Mouse (Mus musculus) cerebellum, adult (tissue): ENCODE results near the gene Fam171a1.

ENCODE experiments used
- ATAC-seq: cut with Nextera tagmentation; 2 replicates; pipeline ENCODE4 v1.9.2; 2017; ENCODE audit warnings: mild to moderate bottlenecking, moderate library complexity, mixed read lengths; ENCODE audit not compliant: insufficient number of reproducible peaks, low FRiP score, low TSS enrichment

Gene Fam171a1

DNA sequence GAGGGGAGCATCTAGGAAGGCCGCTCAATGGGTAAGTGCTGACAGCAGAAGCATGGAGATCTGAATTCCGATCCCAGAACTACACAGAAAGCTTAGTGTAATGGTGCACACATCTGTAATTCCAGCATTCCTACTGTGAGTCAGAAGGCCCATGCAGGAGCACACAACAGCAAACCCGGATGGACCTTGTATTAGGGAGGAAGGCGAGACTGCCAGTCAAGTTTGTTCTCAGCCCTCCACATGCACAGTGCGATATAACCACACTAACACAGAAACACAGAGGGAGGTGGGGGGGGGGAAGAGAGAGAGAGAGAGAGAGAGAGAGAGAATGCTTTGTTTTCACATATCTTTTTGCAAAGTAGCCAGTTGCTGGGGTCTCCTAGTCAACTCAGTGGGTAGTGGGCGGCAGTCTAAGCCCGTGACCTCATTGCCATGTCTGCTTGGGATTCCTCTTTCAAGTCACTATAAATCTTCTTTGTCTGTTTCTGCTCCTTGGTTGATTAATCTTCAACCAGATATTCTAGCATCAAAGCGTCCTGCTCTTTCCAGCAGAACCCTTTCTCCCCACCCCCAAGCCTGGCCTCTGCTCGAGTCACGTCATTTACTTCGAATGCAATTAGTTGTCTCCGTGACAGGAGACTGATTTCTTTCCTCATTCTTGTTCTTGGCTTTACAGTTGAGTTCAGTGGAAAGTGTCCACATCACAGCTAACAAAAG, 20.7 kb downstream of the Fam171a1 start:
- no peak for ATAC-seq

DNA sequence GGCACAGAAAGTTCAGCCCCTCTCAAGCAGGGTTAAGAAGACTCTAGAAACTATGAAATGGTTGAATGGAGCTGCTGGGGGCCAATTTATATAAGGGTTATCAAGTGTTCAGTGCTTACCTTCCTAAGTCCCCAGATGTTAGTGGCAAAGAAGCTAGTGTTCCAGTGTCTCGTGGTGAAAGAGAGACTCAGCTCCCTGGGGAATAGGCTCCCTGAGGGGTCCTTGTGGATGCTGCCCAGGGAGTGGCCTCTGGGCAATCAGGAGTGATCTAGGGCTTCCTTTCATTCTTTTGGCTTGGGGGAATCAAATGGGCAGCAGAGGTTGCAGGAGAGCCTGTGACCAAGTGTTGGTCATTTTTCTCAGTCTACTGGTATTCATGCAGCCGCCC, 21.3 kb downstream of the Fam171a1 start:
- ATAC-seq, result no peak

DNA sequence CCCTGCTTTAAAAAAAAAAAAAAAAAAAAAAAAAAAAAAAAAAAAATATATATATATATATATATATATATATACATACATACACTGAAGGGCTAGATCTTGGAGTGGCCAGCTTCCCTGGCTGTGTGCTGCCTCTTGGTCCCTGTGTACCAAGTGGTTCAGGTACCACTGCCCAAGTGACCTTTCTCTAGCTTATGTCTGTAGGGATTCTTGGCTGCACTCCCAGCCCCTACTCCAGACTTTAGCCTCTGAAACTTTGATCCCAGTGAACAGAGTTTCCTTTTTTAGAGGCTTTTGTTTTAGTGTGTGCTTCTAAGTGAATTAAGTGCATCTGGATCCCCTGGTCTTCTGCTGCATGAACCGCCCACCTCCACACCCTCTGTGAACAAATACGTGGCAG, 24.3 kb downstream of the Fam171a1 start:
- ATAC-seq, result no peak

DNA sequence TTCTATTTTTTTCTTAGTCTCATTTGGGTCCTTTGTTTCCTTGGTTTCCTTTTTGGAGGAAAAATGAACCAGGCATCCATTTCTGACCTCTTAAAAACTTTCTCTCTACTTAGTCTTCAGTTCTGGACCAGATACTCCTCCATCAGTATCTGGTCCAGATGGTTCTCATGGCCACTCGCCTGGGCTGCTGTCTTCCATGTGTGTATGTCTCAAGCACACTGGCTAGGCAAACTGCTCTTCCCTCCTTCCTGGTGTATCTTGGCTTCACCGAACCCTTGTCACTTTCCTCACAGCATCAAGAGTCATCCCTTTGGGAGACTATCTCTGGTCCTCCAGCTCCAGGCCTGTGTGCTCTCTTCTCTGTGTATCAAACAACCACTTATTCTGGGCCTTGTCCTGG, 25.0 kb downstream of the Fam171a1 start:
- ATAC-seq, result no peak

DNA sequence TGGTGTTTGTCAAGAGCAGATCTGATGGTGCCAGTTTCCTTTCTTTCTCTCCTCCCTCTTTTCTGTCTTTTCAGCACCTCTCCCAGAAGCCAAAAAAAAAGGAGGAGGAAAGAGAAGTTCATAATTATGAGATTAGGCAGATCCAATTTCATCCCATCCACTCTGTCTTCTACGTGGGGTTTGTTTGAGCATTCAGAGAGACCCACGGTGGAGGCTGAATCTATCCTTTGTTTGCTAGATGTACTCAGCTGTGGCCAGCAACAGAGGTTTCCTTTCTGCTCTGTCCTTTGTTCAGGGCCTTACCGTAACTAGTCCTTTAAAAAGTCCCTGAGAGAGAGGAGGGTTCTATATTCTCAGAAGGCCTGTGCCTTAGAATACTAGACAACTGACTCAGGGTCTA, 25.6 kb downstream of the Fam171a1 start:
- ATAC-seq, result no peak

DNA sequence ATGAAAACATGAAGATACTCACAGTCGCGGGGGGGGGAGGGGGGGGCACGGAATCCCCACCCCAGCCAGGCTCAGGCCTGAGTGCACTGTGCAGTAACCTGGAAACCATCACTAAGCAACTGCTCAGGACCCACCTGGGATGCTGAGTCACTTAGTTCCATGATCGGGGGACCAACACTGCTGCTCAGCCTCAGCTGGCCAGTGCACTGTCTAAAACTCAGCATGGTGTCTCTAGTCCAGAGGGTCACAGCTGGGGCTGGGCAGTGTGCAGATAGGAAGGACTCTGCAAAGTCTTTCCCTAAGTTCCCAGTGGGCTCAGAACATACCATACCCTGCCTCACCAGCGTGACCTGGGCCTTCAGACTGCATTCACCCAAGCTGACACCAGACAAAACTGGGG, 26.6 kb downstream of the Fam171a1 start:
- ATAC-seq, result no peak

DNA sequence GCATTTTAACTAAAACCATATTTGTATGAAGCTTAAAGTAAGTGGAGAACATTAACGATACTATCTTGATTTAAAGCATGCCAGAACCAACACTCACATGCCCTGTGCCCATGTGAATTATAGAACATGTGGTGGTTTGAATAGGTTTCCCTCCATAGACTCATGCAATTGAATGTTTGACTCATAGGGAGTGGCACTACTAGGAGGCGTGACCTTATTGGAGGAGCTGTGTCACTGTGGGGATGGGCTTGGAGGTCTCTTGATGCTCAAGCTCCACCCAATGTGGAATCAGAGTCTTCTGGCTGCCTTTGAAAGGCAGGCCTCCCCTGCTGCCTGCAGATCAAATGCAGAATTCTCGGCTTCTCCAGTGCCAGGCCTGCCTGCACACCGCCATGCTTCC, 27.8 kb downstream of the Fam171a1 start:
- ATAC-seq, result no peak

DNA sequence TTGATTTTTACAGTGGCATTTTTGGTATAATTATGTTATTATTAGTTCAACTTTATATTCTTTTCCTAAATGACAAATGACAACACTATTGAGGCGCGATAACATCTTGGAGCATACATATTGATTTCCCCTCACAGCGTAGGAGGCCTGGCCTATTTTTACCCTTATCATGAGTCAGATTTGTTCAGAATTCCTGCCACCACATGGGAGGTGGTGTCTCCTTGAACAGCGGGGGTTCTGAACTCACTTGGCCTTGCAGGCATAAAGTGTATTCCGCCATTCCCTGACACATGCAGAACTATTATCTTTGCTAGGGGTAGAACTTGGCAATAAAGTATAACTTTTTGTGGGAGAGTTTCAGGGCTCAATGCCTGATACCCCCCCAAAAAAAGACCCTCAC, 30.3 kb downstream of the Fam171a1 start:
- no peak for ATAC-seq

DNA sequence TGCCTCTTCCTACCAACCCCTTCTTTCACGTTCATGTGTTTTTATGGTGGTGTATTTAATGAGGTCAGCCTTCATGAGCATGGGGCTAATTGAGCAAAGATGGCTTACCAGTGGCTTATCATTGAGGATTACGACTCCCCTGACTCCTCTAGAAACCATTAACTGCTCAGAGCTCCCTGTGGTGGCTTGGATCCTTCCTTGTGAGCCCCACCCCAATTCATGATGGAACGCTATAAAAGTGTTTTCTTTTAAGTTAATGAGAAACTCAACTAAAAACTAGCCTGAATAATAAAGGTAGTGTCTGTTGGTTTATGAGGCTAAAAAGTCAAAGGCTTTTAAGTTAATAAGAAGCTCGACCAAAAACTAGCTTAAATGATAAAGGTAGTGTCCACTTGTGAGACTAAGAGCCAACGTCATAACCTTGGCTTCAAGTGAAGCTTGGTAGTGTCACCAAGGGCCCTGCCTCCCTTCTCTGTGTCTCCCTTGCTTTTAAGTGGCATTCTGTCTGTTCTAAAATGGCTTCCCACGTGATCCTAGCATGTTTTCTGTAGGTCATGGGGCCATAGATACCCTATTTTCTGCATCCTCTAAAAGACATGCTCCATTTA, 33.6 kb downstream of the Fam171a1 start:
- no peak for ATAC-seq

DNA sequence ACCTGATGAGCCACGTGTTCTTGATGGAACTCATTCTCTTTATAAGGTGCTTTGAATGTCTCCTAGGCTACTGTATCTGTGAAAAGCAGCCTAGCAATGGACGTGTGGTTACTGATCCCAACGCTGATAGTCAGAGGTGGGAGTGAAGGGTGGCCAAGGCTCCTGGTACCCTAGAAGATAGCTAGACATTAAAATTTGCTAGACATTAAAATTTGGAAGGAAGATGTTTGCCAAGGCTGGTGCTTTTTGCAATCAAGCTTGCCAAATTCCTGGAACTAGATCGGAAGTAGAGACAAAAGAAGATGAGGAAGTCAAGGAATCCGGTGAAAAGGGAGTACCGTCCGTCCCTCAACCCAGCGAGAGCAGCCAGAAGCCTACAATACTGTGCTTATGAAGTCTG, 34.7 kb downstream of the Fam171a1 start:
- no peak for ATAC-seq

DNA sequence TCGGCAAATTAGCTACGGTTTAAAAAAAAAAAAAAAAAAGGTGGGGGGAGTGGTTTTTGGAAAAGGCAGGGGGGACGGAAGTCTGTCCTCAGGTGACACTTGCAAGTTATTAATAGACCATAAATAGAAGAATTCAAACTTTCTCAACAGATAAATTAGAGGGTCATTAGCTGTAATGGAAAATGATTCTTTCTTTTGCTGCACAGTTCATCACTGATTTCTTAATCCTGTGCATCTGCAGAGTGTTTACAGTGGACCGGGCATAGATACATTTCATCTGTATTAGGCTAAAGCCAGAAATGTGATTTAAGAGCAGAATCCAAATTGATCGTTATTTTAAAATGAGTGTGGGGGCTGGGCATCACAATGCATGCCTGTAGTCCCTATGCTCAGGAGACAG, 36.3 kb downstream of the Fam171a1 start:
- no peak for ATAC-seq

DNA sequence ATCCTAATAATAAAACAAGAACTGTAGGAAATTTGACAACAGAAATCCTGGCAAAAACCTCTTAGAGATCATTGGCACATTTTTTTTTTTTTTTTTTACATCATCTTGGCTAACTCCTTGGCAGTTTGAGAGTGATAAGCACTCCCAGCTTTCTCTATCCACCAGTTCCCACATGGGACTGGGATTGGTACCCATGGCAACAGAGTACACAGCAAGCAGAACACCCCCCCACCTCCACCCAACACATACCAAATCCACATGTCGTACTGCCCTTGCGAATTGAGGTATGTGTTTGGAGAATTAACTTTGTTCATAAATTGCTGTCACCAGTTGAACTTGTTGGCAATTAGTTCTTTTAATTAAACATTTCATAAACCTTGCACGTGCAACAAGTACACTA, 37.3 kb downstream of the Fam171a1 start:
- ATAC-seq, result no peak

DNA sequence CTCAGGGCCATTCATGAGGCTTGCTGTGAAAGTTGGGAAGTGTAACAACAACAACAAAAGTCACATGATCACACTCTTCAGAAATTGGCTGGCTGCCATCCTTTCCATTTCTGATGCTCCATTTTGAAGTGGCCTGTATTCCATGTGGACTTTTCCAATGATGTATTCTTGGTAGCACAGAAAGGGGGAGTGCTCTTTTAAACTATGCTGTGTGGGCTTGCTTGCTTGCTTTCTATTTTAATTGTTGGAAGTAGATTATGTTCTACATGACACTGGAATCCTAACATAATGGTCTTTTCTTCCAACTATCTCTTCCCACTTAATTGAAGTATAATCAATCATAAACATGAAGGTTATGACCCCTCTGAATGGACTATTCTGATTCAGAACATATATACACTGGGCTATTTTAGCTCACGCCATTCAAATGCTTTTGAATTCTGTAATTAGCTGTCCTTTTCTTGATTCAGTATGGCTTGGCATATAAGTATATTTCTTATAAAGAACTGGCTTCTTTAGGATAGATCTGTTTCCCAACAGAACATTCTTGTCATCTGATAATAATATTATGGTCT, 40.2 kb downstream of the Fam171a1 start:
- no peak for ATAC-seq

DNA sequence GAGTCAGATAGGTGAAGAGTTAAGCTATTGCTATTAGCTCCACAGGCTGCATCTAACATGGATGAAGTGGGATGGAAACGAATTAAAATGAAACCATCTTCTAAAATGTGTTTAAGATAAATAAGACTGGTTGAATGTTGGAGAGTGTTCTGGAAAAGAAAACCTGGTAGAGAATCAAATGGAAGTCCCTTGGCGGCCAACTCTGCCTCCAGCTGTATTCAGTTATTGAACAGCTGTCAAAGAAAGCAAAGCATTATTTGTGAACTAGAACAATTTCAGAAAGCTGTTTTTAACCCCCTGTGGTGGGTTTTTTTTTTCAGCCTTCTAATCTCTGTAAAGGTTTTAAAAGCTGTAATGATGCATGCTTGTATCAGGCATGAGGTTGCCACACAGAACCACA, 41.0 kb downstream of the Fam171a1 start:
- no peak for ATAC-seq

DNA sequence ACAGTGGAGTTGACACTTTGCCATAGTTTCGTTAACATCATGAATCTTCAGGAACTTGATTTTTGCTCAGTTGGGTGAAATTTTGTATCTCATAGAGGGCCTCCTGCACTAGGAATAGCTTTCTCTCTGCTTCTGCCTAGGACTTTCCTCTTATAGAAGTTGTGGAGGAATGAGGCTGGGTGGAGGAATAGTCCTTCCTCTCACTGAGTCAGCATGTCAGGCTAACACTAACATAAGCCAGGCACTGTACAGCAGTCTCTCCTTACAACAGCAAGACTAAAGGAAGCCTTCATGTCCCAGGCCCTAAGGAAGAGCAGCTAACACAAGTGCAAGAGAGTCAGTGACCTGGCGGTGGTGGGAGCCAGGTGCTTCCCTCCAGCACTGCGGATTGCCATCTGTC, 43.0 kb downstream of the Fam171a1 start:
- ATAC-seq, result no peak

DNA sequence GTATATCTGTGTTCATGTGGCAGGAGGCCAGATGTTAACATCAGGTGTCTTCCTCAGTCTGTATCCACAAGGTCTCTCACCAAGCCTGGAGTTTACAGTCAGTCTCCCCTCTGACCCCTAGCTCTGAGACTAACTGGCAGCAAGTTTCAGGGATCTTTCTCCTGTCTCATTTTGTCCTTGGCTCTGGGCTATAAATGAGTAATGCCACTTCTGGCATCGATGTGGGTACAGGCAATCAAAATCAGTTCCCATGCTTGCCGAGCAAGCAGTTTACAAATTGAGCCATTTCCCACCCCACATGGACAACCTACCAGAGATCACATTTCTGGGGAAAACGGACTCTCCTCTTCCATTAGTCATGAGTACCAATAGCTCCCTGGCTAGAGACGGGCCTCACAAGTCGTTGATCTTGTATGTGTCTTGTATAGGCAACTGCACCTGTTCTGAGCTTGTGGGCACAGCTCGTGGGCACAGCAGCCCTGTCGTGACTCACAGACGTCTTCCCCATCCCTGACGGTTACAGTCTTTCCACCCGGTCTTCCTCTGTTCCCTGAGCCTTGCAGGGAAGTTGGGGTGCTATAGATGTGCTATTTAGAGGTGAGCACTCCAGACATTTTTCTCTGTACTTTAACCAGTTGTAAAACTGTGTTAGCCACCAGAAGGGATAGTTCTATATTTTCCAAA, 43.8 kb downstream of the Fam171a1 start:
- ATAC-seq, result no peak

DNA sequence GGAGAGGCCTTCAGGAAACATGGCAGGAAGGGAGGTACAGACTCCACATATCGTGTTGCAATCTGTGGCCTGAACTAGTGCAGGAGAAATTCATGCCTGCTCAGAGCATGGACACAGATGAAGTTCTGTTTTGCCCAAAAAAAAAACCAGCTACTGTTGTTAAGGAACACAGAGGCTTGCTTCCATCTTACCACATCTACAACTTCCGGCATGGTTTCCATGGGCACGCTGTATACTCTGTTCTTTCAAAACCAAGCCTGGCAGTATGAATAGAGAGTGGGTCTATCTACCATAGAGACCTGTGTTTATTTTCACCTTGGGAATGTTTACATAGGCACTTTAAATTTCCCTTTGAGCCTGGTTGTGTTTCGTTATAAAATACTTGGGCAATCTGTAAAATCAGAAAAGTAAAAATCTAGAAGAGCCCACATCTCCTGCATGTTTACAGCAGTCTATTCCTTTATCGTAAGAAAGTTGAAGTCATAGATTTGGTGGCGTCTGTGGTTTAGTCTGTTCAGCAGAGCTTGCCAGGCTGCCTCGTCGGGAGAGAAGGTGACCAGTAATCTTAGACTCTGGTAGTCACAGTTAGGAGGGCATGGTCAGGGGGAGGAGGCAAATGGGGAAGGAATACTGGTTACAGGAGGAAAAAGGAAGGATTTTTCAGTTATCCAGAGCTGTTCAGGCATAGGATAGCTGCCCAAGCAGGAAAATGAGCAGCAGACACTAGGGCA, 44.8 kb downstream of the Fam171a1 start:
- ATAC-seq, result no peak

DNA sequence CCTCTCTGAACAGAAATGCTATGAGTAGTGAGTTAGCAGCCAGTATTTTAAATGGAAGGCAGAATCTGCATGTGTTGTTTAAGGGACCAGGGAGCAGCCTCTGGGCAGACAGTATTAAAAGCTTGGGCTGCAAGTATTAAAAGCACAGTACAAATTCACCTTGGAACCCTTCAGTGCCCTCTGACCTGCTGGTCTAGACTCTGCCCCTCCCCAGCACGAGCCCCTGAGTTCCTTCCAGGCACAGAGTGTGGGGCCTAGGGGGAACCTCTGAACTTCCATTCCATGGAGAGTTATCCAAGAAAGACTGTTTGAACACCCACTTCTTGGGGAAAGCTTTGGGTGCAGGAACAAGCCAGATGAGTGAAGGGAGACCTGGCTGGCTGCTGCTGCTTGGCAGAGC, 47.6 kb downstream of the Fam171a1 start:
- no peak for ATAC-seq

DNA sequence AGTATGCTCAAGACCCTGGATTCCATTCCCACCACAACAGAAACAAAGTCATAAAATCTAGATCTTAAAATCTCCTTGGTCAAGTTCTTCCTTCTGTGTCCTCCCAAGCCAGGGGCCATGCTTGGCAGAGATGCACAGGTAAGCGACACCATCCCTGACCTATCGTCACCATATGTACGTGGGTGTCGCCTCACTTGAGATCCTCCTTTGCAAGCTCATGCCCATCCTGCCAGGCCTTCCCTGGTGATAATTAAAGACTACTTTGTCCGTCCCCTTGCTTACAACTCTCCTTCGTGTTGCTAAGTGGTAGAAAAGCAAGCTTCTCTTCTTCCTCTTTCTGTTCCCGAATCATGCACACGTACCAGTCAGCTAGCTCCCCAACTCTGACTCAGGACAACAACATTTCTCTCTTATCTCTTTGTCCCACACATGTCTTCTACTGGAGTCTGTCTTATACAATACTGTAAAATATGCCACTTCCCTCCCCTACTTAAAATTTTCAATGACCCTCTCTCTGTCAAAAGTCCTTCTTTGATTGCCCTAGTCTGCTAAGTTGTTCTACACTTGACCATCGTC, 49.6 kb downstream of the Fam171a1 start:
- ATAC-seq, result no peak

DNA sequence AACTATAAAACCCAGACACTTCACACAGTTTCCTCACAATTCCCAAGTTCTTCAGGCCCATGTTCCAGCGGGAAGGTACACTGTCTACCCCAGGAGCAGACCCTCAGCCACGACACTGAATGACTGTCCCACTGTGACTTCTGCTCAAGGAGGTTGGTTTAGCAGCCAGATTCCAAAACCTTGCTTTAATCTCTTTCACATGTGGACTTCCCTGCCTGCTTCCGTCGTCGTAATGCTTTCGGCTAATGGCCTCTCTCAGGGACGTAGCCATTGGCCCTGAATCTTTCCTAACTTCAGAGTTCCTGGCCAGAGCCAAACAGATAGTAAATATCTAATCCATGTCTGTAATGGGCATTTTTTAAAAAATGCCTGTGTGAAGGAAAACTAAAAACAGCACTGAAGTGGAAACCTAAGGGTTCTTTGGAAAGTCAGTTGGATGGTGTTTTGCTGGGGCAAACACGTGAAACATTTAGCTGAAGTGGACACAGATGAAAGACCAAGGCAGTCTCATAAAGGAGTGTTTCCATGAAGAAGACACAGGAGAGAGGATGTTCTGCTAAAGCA, 51.1 kb downstream of the Fam171a1 start:
- ATAC-seq, result no peak
